Mouse (Mus musculus) skeletal muscle tissue, postnatal 0 days (tissue): ENCODE data around the gene Aplp1. TPM values are rescaled to one million over a fixed set of nuclear protein-coding genes. Genes with fewer than 3 reads are reported as not detected.

Experiments used
- polyA plus RNA-seq: library from polyadenylated mRNA; unstranded; fragments of >200 nt; fragmentation: Nextera tagmentation; extraction: Ambion mirVana; gene quantifications from 2 replicates; pipeline ENCODE4 v1.2.1, GENCODE M21; 2015

Aplp1 gene
- 2.2 and 2.6 TPM in 2 replicates for polyA plus RNA-seq

GRCm38 (mm10) chr7:30444971-30445751 is at the start of gene Aplp1:
Gene Aplp1 (minus strand): TSS chr7:30445535.

GRCm38 (mm10) chr7:30493401-30493931 is 48.1 kb upstream of the Aplp1 start, which contains the start of gene Prodh2:
Gene Prodh2 (plus strand): TSS chr7:30493622.

GRCm38 (mm10) chr7:30457629-30458330 is 12.4 kb upstream of the Aplp1 start, which contains the start of the genes Kirrel2 and Nphs1:
Gene Kirrel2 (minus strand): TSS chr7:30457690.
Gene Nphs1 (plus strand): TSS chr7:30458315.

GRCm38 (mm10) chr7:30421175-30421889 is 24.0 kb downstream of the Aplp1 start, which contains the start of gene Nfkbid:
Gene Nfkbid (plus strand): TSS chr7:30421732.

GRCm38 (mm10) chr7:30419561-30420499 is 25.5 kb downstream of the Aplp1 start, which contains the start of gene Hcst:
Gene Hcst (minus strand): TSS chr7:30419854.

GRCm38 (mm10) chr7:30413596-30413995 is 31.7 kb downstream of the Aplp1 start, which contains the start of gene Tyrobp:
Gene Tyrobp (plus strand): TSS chr7:30413760.

Other genes starting within 250 kb of the Aplp1 start
- 81.5 and 93.6 TPM in 2 replicates for gene Capns1, start 246.7 kb downstream of the Aplp1 start, polyA plus RNA-seq
- gene Polr2i, start 213.6 kb downstream of the Aplp1 start, polyA plus RNA-seq, result 125 and 135 TPM in 2 replicates
- 84.9 and 101 TPM in 2 replicates for gene Tbcb, start 213.3 kb downstream of the Aplp1 start, polyA plus RNA-seq
- 1.5 and 1.8 TPM in 2 replicates for gene Ovol3, start 209.8 kb downstream of the Aplp1 start, polyA plus RNA-seq
- 0.44 and 0.58 TPM in 2 replicates for gene Thap8, start 165.4 kb downstream of the Aplp1 start, polyA plus RNA-seq
- 2.5 and 3.6 TPM in 2 replicates for gene Wdr62, start 165.1 kb downstream of the Aplp1 start, polyA plus RNA-seq
- gene Clip3, start 153.8 kb downstream of the Aplp1 start, polyA plus RNA-seq, result 10.4 and 11.7 TPM in 2 replicates
- 47.9 and 48.6 TPM in 2 replicates for gene Alkbh6, start 136.8 kb downstream of the Aplp1 start, polyA plus RNA-seq
- 4.4 and 5.0 TPM in 2 replicates for gene Syne4, start 130.7 kb downstream of the Aplp1 start, polyA plus RNA-seq
- 1.6 TPM in 1 of 2 replicates, not detected in the other for gene E130208F15Rik, start 123.8 kb downstream of the Aplp1 start, polyA plus RNA-seq
- 19.2 and 19.3 TPM in 2 replicates for gene Sdhaf1, start 121.6 kb downstream of the Aplp1 start, polyA plus RNA-seq
- gene Lrfn3, start 82.8 kb downstream of the Aplp1 start, polyA plus RNA-seq, result 1.1 TPM in 2 replicates
- 68.8 and 91.3 TPM in 2 replicates for gene Tyrobp, start 31.8 kb downstream of the Aplp1 start, polyA plus RNA-seq
- gene Hcst, start 25.7 kb downstream of the Aplp1 start, polyA plus RNA-seq, result 2.9 and 3.6 TPM in 2 replicates
- 0.27 and 0.44 TPM in 2 replicates for gene Nfkbid, start 23.8 kb downstream of the Aplp1 start, polyA plus RNA-seq
- gene Kirrel2, start 12.2 kb upstream of the Aplp1 start, polyA plus RNA-seq, result 0.09 and 0.23 TPM in 2 replicates
- 0.10 TPM in 1 of 2 replicates, not detected in the other for gene Nphs1, start 12.8 kb upstream of the Aplp1 start, polyA plus RNA-seq
- 0.07 TPM in 1 of 2 replicates, not detected in the other for gene Prodh2, start 48.1 kb upstream of the Aplp1 start, polyA plus RNA-seq
- gene Arhgap33, start 89.5 kb upstream of the Aplp1 start, polyA plus RNA-seq, result 1.6 and 1.7 TPM in 2 replicates
- 249 and 337 TPM in 2 replicates for gene Hspb6, start 106.6 kb upstream of the Aplp1 start, polyA plus RNA-seq
- gene Proser3, start 106.8 kb upstream of the Aplp1 start, polyA plus RNA-seq, result 3.3 TPM in 2 replicates
- gene Lin37, start 114.3 kb upstream of the Aplp1 start, polyA plus RNA-seq, result 27.5 and 27.9 TPM in 2 replicates
- gene U2af1l4, start 117.8 kb upstream of the Aplp1 start, polyA plus RNA-seq, result 84.5 and 85.4 TPM in 2 replicates
- gene Gm49396, start 117.8 kb upstream of the Aplp1 start, polyA plus RNA-seq, result 3.2 and 3.3 TPM in 2 replicates
- 120 and 135 TPM in 2 replicates for gene Psenen, start 118.1 kb upstream of the Aplp1 start, polyA plus RNA-seq
- 0.66 and 1.7 TPM in 2 replicates for gene Igflr1, start 119.9 kb upstream of the Aplp1 start, polyA plus RNA-seq
- 3.0 and 3.9 TPM in 2 replicates for gene Kmt2b, start 143.2 kb upstream of the Aplp1 start, polyA plus RNA-seq
- 0.10 and 0.15 TPM in 2 replicates for gene Zbtb32, start 153.4 kb upstream of the Aplp1 start, polyA plus RNA-seq
- gene Upk1a, start 167.3 kb upstream of the Aplp1 start, polyA plus RNA-seq, result 0.39 and 0.53 TPM in 2 replicates
- gene Cox6b1, start 180.6 kb upstream of the Aplp1 start, polyA plus RNA-seq, result 1,910 and 2,111 TPM in 2 replicates
- not detected in 2 replicates for gene Etv2, start 190.3 kb upstream of the Aplp1 start, polyA plus RNA-seq
- gene Rbm42, start 204.8 kb upstream of the Aplp1 start, polyA plus RNA-seq, result 65.4 and 67.4 TPM in 2 replicates
- gene Haus5, start 219.5 kb upstream of the Aplp1 start, polyA plus RNA-seq, result 7.5 and 9.5 TPM in 2 replicates
- gene Pmis2, start 226.1 kb upstream of the Aplp1 start, polyA plus RNA-seq, result not detected in 2 replicates